Mouse (Mus musculus) MEL-GATA-1-ER (cell line): ENCODE measurements around the gene Angptl4.
"Not testable (repeated sequence)": the region's sequence is repeated elsewhere in the genome, so short reads cannot be mapped to it uniquely, and the experiment has no call there.

Experiments used
- DNase-seq: peaks from one replicate; pipeline ENCODE4 v3.0.0-alpha.2; 2012; ENCODE audit warnings: low read depth; ENCODE audit errors: extremely low read depth

Angptl4 gene

DNA sequence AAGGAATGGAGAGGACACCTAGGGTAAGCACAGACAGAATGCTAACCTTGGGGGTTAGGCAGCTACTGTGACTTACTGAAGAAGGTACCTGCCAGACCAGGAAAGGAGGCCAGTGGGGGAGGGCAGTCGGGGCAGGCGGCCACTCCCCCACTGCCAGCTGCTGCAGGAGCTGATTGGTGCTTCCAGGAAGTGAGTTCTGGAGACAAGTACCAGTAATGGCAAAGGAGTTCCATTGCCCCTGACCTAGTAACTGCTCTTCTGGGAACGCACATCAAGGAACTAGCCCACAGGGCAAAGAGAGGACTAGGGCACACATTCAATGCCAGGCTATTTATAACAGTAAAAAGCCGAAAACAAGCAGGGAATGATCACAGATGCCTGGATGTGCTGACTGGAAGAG lies 24.4 kb downstream of the Angptl4 start:
- no peak for DNase-seq

DNA sequence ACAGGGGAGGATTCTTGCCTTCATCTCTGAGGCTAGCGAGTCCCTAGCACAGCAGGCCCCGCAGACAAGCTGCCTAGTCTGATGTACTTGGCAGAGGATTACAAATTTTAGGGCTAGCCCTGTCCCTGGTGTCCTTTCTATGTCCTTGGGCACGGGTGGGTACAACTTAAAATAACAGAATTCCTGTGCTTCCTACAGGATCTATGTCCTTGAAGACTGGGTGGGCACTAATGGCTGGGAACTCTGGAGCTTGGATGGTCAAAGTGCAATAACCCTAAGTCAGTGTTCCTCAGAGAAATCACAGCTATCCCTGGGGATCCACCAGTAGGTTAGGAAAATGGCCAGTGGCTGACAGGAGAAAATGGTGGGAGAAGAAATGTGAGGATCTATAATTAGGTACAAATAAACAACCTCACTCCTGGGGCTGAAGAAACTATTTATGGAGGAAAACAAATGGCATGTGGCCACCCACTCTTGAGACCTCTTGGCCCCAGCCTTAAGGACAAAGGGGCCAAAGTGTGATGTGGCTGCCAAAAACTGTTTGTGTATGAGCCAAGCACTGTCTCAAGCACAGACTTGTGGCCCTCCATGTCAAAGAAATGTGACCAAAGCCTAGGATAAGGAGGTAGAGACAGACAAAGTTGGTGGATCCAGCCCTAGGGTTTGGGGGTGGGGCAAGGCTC lies 25.4 kb downstream of the Angptl4 start:
- DNase-seq, result no peak

DNA sequence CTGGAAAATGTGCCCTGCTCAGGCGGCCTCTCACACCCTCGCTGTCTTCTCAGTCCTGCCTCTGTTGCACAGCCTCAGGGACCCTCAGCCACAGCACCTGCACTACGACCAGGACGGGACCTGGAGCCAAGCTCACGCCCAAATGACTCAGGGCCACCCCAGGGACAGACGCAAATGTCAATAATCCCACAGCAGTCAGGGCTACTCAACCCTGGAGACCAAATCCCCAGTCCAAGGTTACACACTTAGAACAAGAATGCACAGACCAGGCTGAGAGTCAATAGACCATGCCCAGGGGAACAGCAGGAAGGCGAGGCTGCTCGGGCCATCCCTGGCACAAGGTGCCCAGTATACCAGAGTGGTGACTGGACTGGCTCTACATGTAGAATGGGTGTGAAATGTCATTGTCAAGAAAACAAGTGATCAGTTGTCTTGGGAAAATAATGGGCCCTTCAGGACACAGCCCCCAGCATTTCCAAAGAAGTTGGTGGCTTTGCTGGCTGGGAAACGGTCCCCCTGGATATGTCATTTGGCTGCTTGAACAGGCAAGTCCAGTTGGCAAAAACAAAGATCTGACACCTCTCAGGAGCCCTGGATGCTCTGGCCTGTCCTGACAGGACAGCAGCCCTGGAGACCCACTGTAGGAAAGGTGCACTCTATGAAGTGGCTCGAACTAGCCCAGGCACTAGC lies 26.1 kb downstream of the Angptl4 start:
- DNase-seq, result no peak

DNA sequence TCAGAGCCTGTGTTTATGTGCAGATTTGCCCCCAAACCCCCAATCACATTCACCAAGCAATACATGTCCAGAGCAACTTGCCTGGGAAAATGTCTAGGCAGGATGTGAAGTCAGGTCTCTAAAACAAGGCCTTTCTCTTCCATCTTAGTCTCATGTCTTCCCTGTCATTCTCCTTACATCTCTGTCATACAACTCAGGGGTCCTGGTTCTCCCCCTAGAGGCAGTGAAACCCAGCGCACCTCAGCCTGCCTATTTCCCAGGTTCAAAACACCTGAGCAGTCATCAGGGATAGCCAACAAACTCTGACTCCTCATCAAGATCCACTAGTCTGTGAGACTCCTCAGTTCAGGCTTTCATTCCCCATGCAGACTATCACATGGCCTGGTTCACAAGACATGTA lies 27.0 kb downstream of the Angptl4 start:
- DNase-seq, result no peak

DNA sequence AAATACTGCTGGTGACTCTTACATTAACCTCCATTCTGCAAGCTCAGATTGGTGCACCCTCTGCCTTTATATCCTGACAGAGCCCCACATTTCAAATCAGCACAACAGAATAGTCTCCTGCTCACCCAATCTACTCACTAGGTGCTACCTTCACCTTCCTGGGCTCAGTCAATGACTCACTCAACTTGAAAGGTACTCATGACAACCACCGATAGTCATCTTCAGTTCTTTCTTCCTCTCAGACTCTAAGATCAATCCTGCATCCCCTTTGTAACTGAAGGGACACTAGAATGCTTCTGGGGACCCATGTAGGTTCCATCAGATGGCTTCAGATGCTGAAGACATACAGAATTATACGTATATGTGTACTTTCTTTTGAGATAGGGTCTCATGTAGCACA lies 29.3 kb downstream of the Angptl4 start:
- DNase-seq, result no peak

DNA sequence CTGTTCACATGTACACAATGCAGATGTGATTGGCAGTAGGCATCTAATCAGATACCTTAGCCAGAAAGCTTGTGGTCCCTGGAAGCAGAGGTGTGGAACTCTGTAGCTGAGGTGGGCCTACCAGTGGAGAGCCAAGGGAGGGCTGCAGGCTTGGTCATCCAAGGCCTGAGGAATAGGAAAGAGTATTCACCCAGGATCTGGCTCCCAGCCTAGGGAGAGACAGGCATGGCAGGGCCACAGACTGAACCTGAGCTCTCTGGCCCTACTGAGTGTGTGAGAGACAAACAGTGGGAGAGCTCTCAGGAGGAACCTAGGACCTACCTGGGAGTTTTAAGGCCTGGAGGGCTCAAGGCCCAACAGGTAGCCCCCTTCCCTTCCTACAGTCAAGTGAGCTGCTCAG lies 30.4 kb downstream of the Angptl4 start:
- no peak for DNase-seq

DNA sequence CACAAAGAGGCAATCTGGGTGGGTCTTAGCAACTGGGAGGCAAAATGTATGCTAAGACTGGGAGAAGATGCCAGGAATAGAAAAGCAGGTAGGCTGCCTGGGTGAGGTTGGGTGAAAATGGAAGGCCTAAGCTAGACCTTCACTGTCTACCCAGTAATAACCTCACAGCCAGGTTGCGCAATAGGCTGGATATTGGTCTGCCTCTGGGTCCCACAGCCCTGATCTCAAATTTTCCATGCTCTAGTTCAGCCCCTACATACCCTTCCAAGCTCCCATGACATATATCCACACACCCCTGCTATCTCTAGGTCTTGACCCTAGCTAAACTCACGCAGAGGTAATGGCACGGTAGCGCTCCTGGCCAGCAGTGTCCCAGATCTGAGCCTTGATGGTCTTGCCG lies 32.2 kb downstream of the Angptl4 start:
- no peak for DNase-seq

DNA sequence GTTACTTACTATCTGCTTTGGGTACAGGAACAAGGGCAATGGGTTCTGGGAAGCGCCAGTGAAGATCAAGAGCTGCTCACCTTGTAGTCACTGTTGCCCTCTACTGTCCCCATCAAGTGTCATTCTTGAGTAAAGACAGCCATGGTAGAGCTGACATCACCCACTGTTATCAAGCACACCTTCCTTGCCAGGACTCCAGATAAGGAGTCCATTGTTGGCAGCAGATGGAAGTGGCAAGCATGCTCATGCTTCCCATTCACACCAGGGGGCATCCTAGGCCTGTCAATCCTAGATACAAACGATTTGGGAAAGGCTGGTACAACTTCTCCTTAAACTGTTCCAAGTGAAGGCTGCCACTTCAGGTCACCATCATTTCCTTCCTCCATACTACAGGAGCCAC lies 35.6 kb downstream of the Angptl4 start:
- DNase-seq, result no peak

DNA sequence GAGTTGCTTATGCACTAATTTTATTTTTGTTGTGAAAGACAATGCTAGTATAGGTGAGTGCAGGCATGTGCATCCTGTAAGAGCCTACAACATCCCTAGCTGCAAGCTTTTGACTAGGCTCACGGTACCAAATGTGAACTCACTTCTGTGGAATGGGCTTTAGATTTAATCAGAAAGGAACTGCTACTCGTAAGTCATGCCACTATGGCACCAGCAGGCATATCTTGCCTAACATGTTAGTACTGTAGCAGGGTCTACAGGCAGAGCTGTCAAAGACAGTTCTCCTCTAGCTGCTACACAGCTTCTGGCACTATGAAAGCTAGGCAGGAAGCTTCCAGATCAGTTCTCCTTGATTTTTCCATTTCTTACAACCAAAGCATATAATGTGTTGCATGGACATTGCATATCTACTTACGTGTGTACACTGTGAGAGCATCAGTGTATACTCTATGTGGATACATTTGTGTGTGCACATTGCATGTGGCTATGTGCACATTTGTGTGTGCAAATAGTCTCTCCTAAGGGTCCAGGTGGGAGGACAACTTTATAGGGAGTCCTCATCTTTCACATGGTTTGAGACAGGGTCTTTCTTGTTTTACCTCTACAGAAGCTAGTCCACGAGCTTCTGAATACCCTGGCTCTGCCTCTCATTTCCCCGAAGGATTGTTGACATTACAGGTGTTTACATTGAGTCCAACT lies 36.8 kb downstream of the Angptl4 start:
- no peak for DNase-seq

DNA sequence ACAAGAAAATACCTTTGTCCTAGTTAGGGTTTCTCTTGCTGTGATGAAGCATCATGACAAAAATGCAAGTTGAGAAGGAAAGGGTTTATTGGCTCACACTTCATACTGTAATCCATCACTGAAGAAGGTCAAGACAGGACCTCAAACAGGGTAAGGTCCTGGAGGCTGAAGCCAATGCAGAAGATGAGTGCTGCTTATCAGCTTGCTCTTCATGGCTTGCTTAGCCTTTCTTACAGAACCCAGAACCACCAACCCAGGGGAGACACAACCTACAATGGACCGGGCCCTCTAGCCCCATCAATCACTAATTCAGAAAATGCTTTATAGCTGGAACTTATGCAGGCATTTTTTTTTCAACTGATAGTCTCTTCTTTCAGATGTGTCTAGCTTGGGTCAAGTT lies 39.2 kb downstream of the Angptl4 start:
- no peak for DNase-seq

DNA sequence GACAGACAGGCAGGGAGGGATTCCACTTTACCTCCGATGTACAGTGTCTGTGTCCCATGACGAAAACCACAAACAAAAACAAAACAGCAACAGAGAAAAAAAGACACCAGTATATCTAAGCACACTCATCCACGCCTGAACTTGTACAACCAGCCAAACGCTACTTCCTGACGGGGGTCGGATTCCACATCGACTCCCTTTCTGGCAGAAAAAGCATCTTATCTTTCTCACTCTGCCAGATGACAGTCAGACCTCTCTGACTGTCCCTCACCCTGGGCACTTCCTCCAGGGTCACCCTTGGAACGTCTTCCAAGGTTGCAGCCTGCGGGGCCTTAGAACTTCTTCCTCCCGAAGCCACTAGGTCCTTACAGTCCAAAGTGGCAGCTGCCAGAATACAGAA lies 48.1 kb downstream of the Angptl4 start:
- DNase-seq, result not testable (repeated sequence)

DNA sequence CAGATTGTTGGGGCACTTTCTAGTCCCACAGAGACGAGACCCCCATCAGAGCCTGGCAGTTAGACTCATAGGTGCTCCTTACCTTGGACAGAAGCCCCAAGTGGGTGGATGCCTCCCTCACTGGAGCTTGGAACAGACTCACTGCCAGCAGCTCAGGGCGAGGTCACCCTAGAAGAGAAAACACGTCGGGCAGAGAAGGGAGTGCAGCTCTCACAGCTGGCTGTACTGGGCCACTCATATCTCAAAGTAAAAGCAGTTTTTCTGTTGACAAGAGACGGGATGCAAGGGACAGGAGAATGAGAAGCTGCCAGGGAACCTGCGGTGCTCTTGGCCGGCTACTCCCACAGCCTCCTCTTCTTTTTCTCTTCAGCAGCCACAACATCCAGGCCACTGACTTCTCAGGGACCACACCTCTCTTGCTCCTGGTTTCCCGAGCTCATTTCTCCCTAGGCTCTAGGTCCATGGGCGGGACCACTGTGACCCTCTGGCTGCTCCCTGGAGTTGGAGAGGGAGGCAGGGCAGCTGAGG lies 49.0 kb downstream of the Angptl4 start:
- not testable (repeated sequence) for DNase-seq

DNA sequence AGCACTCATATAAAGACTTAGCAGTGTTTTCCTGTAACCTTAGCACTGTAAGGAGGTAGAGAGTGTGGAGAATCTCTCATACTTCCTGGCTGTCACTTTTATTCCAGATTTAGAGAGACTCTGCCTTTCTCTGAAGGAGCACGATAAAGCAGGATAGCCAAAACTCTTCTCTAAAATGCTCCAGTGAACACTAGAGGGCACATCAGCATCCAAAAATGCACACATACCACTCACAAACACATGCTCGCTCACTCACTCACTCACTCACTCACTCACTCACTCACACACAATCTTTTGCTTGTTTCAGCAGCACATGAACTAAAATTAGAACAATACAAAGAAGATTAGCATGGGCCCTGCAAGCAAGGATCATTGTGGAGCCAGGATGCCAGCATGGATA lies 52.4 kb downstream of the Angptl4 start:
- DNase-seq, result no peak

DNA sequence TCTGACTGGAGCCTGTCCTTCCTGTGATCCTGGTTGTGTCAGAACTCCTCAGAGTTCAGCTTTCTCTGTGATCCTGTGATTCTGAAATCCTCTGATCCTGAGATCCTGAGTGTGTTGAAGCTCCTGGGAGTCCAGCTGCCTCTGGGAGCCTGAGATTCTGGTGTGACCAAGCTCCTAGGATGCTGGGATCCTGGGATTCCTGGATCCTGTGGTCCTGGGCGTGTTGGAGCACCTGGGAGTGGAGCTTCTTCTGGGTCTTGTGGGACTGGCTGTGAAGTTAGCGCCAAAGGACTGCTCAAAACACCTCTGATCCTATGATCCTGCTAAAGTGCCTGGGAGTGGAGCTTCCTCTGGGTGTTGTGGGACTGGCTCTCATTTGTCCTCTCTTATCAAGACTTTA lies 53.2 kb downstream of the Angptl4 start:
- DNase-seq, result no peak
